Mouse (Mus musculus) brain, embryonic 14.5 days (tissue): ENCODE results near the gene Dok1.

ENCODE experiments used
- CTCF ChIP-seq: fragments of 200-500 bp; IDR thresholded peaks from 2 replicates; pipeline ENCODE4 v1.5.1; 2012; ENCODE audit warnings: inconsistent platforms, mild to moderate bottlenecking, moderate library complexity, borderline replicate concordance; ENCODE audit not compliant: insufficient read depth, insufficient read length; ENCODE audit errors: extremely low read depth
- POLR2A ChIP-seq: fragments of 200-500 bp; IDR thresholded peaks from 2 replicates; pipeline ENCODE4 v1.6.1; 2012; ENCODE audit warnings: mild to moderate bottlenecking, inconsistent platforms, borderline replicate concordance; ENCODE audit not compliant: poor library complexity, insufficient read depth, insufficient read length, severe bottlenecking; ENCODE audit errors: extremely low read depth

DNA sequence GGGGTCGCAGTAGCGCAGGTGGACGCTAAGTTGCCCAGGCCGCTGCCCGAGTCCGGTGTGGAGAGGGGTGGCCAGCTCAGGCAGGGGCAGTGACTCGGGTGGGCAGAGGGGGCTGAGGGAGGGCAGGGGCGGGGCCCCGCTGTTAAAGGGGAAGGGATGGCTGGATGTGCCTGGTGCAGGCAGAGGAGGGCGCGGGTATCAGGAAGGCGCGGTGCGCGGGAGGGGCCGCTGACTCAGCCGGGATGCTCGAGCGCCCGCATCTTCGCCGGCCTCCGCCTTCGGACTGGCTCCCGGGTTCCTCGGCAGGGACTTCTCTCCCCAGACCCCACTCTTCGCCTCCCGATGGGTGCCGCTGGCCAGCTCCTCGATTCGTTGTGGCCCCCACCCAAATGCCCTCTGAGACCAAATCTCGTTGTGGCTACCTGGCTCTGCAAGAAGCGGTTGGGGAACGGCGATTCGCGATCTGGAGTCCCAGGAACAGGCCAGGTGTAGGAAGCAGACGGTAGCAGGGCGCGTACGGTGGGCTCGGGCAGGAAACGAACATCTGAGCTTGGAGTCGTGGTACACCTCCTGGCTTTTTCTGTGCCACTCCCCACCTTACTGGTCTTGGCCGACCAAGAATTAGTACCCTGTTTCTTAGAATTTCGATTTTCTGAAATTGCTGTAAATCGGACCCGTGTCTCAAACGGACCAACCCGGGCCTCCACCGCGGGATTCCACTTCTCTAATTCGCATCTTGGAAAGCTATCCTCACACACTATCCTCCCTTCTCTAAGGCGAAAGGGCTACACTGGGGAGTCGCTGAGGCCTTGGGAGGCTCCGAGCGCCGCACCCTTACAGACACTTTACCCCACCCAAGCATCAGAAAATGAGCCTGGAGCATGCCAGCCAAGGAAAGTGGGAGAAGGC lies 37.3 kb upstream of the Dok1 start:
- TF ChIP-seq CTCF = no peak
- TF ChIP-seq POLR2A = no peak
